Mouse (Mus musculus) G1E-ER4 (cell line): ENCODE results near the gene Irf2bpl. TPM values are rescaled to one million over a fixed set of nuclear protein-coding genes. Genes with fewer than 3 reads are reported as not detected.

Source experiments
- GATA1 ChIP-seq: IDR thresholded peaks from one replicate; pipeline ENCODE4 v1.8.0; 2012; ENCODE audit warnings: low read length, inconsistent platforms
- polyA plus RNA-seq: library from polyadenylated mRNA; stranded (reverse); fragments of >175 nt; gene quantifications from 2 replicates; pipeline ENCODE4 v1.2.3, GENCODE M21; 2012

Gene Irf2bpl
- polyA plus RNA-seq, result 22.2 and 28.1 TPM in 2 replicates

DNA sequence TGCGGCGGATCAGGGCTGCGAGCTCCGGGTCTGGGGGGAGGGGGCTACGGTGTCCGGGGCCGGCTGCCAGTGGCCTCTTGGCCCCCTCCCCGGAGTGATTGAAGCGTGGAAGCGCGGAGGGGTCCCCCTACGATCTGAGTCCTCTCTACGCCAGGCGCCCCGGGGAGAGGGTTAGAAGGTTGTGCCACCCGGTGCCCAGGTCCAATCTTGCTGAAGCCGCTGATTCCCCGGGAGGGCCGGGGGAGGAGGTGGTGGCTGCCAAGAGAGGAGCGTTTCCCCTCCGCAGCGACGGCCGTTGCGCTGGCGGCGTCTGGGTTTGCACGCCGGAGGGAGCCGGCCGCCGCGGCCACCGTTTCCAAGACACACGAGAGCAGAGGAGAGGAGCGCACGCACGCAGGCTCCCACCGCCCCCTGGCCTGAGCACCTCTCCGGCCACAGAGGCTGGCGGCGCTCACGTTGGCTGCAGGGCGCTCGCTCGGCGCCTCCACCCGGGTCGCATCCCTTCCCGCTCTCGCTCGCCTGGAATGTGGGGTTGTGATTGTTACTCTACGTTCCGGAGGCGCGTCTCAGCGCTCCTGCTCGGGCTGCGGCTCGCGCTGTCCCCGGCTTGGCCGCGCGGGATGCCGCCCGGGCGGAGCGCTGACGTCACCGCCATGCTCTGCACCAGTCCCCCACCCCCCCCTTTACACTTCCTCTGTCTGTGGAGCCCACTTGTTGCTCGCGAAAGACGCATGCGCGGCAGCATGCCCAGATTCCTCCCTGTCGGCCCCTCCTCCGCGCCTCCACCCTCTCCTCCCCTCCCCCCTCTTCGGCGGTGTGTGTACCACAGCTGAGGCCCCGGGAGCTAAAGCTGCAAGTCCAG is at the start of gene Irf2bpl:
Irf2bpl (minus strand) TSS at position 602 of the 862 bp plus-strand sequence.
- TF ChIP-seq GATA1, result no peak

DNA sequence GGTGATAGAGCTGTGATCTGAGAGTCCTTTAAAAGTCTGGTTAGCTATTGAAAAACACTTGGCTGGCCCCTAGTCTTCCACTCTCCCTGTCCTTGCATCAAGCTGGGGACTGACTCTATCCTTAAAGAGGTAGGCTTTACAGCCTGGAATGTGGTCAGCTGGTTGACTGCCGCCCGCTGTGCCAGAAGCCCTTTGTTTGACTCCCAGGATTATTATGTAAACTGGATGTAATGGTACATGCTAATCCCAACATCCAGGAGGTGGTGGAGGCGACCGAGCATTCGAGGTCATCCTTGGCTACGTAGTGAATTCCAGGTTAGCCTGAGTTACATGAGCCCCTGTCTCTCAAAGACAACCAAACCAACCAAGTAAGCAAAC is 48.0 kb upstream of the Irf2bpl start:
- no peak for TF ChIP-seq GATA1

DNA sequence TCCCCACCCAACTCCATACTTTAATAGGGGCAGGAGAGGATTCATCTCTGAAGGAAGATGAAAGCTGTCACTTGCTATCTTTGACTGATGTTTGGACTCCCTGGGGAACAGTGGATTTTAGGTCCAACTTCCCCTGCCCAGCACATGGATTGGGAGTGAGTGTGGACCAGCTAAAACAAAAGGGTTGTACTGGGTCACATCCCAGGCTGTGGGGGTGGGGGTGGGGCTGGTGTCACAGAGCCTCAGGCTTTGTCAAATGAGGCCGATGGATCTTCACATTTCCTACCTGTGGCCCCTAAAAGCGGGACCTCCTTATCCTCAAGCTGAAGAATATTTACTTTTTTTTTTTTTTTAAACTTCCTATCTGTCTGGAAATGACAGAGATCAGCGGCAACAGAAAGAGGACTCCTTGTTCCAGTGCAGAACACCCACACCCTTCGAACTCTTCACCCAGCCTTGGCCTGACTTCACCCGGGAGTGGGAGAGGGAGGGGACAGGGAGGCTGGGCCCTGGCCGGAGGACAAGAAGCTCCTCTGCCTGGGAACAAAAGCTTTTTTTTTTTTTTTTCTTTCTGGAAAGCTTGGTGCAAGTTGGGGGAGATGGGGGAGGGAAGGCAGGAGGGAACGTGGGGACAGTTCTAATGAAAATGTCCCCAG is 47.4 kb upstream of the Irf2bpl start:
- TF ChIP-seq GATA1, result no peak

DNA sequence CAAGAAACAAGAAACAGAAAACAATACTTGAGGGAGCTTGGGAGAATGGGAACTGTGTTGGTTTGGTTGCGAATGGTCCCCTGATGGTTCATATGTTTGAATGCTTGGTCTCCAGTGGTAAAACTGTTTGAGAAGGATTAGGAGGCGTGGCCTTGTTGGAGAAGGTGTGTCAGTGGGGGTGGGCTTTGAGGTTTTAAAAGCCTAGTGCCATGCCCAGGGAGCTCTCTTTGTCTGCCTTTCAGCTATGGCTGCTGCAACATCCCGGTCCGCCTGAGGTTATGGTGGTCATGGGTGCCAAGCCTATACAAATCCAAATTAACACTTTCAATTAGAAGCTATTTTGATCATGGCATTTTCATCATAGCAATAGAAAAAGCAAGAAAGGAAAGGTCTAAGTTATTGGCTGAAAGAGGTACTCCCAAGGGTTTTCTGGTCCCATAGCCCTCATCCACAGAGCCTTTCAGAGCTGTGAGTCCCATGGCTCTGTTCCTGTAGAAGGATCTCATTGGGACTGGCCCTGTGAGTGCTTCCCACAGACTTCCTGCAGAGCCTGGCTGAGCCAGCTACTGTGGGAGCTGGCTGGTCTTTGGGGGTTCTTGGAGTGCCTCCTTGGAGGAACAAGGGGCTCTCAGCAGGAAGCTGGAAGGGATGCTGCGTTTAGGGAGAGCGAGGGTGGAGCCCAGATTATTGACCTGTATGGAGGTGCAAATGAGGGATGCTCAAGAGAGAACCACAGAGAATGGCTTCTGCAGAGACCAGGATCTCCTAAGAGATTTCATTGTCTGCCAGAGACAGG is 46.5 kb upstream of the Irf2bpl start:
- TF ChIP-seq GATA1, result no peak

DNA sequence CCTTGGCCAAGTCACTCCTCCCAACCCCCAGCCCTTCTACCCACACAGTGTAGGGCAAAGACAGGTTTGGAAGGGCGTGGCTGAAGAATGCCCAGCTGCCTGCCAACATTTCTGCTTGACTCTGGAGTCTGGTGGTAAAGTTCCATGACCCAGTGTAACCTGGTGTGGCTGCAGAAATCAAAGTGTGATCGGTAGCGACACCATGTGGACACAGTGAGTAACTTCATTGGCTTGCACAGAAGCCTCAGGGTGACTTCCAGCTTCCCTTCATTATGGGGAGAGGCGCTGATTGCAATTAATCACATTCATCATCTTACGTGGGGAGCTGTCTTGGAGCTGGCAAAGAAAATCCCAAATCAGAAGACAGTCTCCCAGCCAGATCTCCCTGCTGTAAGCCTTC is 39.2 kb upstream of the Irf2bpl start:
- TF ChIP-seq GATA1, result no peak

DNA sequence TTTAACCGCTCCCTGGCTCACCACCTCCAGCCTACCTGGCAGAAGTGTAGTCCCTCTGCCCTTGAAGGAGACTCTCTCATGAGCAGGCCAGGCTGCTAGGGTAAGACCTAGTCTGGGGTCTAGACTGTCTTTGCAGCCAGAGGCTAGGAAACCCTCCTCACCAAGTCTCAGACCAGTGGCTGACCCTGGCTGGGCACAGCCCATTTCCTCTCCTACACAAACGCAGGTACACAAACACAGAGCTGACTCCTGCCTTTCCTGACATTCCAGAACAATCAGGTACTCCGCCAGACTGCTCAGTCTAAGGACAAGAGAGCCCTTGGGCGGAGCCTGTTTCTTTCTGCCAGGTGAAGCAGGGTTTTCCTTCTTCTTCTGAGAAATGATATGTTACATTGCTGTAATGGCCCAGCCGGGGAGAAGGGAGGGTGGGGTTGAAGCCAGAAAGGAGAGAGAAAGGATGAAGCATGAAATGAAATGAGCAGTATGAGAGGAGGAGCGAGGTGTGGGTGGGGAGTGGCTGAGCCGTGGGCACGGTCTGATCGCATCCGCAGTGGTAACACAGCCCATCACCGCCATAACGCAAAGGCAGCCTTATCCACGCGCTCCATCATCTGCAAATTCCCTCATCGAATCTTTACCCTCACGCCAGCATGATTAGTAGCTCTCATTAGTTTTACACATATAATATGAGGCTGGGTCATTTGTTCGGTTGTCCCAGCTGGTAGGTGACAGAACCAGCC is 34.6 kb upstream of the Irf2bpl start:
- TF ChIP-seq GATA1, result no peak

DNA sequence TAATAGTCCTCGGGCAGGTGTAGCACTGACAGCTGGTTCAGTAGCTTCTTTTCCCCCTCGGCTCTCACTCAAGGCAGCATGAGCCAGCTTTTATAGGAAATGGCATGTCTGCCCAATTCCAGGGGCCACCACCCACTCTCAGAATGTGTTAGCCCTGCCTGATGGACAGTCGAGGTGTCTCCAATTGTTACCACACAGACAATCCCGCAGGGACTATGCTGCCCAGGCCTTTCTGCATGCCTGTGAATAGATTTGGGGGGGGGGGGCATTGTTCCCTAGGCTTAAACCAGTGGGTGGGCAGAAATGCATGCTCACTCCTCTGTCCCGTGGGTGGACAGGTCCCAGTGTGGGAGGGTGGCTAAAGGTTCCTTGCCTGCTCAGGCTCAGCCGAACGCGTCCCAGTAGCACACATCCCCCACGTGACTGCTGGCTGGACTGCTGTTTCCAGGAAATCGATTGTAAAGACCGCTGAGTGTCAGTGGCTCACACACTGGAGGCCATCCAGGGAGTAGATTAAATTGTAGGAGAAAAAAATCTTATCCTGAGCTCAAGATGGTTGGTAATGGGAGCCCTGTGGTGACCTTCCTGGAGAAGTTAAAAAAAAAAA is 33.9 kb upstream of the Irf2bpl start:
- TF ChIP-seq GATA1, result no peak

DNA sequence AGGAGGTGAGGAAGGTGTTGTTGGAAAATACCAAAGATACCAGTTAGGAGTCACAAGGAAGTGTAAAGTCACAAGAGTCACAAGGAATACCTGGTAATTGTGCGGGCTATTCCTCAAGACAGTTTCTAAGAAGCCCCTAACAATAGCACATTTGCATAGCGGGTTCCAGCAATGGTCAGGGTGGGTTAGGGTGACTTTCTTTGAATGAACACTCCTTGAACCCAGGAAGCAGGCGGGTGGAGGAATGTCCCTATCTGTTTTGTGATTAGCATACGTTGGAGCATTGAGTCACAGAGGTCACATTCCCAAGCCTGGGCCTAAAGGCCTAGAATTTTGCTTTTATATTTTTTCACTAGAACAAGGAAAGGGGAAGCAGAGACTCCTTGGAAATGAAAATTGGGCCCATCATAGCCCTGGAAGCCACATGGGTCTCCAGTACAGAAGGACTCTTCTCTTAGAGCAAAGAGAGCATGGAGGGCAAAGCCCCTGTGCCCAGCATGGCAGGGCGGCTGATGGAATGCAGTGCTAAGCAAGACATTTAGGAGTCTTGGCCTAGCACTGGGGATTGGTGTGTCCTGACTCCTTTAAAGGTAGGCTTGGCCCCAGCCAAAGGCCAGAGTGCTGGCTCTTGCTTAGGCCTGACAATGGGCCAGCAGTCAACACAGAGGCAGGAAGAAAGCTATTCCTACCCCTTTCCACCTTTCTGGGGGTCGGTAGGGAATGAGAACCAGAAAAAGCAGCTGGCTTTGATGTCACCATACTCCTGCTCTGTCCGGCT is 32.4 kb upstream of the Irf2bpl start:
- TF ChIP-seq GATA1, result no peak

DNA sequence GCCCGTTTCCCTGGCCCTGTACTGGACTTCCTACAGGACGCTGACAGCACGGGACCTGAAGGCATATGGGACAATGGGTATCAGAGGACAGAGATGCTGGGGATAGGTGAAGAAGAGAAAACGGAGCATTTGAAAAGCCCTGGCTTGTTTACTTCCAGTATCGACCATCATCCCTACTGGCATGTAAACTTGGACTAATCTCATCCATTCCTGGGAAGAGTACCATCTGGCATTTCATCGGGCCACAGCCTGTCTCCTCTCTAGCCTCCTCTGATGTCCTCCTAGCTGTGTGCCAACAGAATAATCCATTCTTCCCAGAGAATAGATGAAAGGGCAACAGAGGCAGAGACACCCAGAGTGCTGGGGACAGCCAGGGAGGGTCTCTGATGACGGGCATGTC is 31.0 kb upstream of the Irf2bpl start:
- no peak for TF ChIP-seq GATA1

DNA sequence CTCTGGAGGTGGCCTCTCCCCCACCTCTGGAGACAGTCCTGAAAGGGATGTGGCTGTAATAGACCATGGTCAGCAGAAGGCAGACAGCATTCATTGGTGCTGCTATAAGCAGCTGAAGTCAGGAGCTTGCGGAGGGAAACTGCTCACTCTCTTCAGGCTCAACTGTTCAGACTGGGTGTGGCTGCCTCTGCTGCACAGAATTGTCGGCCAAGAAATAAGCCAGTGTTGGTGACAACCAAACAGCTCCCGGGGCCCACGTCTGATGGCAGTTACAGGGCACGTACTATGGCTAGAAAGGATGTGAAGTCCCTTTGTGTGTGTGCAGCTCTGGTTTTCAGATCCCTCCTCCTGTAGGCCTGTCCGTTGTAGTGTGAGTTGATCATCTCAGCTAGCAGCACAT is 30.2 kb upstream of the Irf2bpl start:
- no peak for TF ChIP-seq GATA1

DNA sequence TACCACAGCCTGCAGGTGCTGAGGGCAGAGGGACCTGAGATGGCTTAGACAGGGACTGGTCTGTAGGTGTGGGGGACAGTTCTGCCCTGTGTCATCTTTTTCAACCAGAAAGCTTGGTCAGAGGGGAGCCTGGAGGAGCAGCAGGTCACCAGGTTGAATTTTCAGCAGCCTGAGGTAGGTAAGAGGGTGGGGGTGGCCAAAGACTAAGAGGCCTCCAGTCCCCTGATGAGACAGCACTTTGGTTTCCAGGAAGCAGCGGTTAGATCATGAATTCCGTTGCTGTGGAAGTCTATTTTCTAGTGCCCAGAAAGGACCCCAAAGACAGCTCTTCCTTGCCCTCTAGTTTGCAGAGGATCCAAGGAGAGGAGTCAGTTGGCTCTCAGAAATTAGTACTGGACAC is 29.8 kb upstream of the Irf2bpl start:
- no peak for TF ChIP-seq GATA1

DNA sequence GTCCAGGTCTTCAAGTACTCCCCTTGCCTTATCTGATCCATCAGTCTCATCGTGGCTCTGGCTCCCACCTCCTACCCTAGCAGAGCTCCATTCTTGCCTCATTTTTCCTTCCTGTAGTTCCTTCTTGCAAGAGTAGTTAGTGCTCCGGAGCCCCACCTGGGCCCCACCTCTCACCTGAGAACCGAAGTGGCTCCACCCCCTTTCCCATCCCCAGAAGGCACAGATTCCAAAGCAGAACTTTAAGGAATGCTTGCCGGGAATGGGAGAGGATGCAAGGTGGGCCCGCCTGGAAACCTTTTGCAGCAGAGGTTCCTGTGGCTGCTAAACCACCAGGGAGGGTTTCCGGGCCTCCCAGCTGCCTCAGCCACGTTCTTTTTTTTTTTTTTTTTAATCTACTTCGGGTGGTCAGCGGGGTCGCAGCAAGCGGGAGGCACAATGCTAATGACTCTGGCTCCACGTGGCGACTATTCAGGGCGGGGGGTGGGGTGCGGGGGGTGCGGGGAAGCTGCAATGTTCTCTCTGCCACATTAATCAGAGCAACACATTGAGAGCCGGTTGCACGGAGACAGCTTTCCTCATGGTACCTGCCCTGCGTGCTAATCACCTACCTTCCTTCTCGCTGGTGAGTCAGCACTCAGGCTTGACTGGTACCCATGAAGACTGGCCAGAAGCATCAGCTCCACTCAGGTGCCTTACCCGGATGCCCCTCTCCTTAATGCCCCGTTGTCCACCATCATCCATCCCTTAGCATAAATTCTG is 27.9 kb upstream of the Irf2bpl start:
- TF ChIP-seq GATA1, result no peak

DNA sequence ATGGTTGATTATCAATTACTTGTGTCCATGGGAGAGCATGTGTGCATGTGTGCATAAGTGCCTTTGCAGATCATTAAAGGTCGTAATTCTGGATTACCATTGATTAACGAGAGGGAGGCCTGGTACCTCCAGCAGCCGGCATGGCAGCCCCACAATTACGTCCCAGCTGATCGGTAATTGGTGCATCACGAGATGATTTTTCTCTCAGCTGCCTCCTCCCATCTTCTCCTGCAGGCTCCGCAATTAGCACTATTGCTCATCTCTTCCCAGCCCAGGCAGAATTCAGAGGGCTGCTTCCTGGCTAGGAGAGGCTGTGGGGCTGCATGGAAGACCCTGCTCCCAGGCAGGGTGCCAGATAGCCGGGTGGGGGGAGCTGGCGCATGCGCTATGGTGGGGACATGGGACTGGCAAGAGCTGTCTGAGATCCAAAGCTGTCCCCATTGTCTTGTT is 26.9 kb upstream of the Irf2bpl start:
- no peak for TF ChIP-seq GATA1
